Mouse (Mus musculus): ENCODE data around the gene Mrps17.
"Not testable (repeated sequence)": the region's sequence is repeated elsewhere in the genome, so short reads cannot be mapped to it uniquely, and the experiment has no call there.

Gene Mrps17

GRCm38 (mm10) chr5:129715326-129715861, at the start of gene Mrps17:
TSS of gene Mrps17 (plus strand) at chr5:129715497.
- peak; percentile 92 for DNase-seq (ENCODE audit: extremely low read depth, low read depth)

- no peak for DNase-seq (ENCODE audit: extremely low read depth, low read depth)
These were observed 48.9 kb upstream of the Mrps17 start for GRCm38 (mm10) chr5:129666271-129666909.

- no peak for DNase-seq (ENCODE audit: extremely low read depth, low read depth)
These were observed 47.4 kb upstream of the Mrps17 start for GRCm38 (mm10) chr5:129667851-129668250.

GRCm38 (mm10) chr5:129669453-129670035, 45.8 kb upstream of the Mrps17 start:
- DNase-seq (ENCODE audit: extremely low read depth, low read depth), result no peak

- no peak for DNase-seq (ENCODE audit: extremely low read depth, low read depth)
These were observed 45.2 kb upstream of the Mrps17 start, which contains the start of gene Zfp11 for GRCm38 (mm10) chr5:129670036-129670458. TSS of gene Zfp11 (minus strand) at chr5:129670099.

GRCm38 (mm10) chr5:129685141-129685540, 30.2 kb upstream of the Mrps17 start:
- not testable (repeated sequence) for DNase-seq (ENCODE audit: extremely low read depth, low read depth)

- DNase-seq (ENCODE audit: extremely low read depth, low read depth), result no peak
These were observed 27.7 kb upstream of the Mrps17 start for GRCm38 (mm10) chr5:129687621-129688020.

- DNase-seq (ENCODE audit: extremely low read depth, low read depth), result no peak
These were observed 24.8 kb upstream of the Mrps17 start for GRCm38 (mm10) chr5:129690528-129690927.

- DNase-seq (ENCODE audit: extremely low read depth, low read depth), result no peak
These were observed 14.8 kb upstream of the Mrps17 start for GRCm38 (mm10) chr5:129700506-129700905.

- no peak for DNase-seq (ENCODE audit: extremely low read depth, low read depth)
These were observed 13.6 kb upstream of the Mrps17 start for GRCm38 (mm10) chr5:129701706-129702105.

- DNase-seq (ENCODE audit: extremely low read depth, low read depth), result no peak
These were observed 11.9 kb upstream of the Mrps17 start for GRCm38 (mm10) chr5:129703368-129703767.

- no peak for DNase-seq (ENCODE audit: extremely low read depth, low read depth)
These were observed 6.9 kb upstream of the Mrps17 start, which contains the start of gene Sept14 for GRCm38 (mm10) chr5:129708412-129708811. TSS of gene Sept14 (minus strand) at chr5:129708512.

GRCm38 (mm10) chr5:129717016-129717415, 1.7 kb downstream of the Mrps17 start:
- DNase-seq (ENCODE audit: extremely low read depth, low read depth), result no peak

- DNase-seq (ENCODE audit: extremely low read depth, low read depth), result no peak
These were observed 4.9 kb downstream of the Mrps17 start for GRCm38 (mm10) chr5:129720176-129720575.

GRCm38 (mm10) chr5:129724268-129724667, 9.0 kb downstream of the Mrps17 start:
- peak; percentile 92 for DNase-seq (ENCODE audit: extremely low read depth, low read depth)

- peak; percentile 77 for DNase-seq (ENCODE audit: extremely low read depth, low read depth)
These were observed 9.8 kb downstream of the Mrps17 start, which contains the start of gene Nipsnap2 for GRCm38 (mm10) chr5:129724834-129725773. TSS of gene Nipsnap2 (plus strand) at chr5:129725063.

- no peak for DNase-seq (ENCODE audit: extremely low read depth, low read depth)
These were observed 10.6 kb downstream of the Mrps17 start for GRCm38 (mm10) chr5:129725774-129726392.

GRCm38 (mm10) chr5:129726784-129727183, 11.5 kb downstream of the Mrps17 start:
- no peak for DNase-seq (ENCODE audit: extremely low read depth, low read depth)

- DNase-seq (ENCODE audit: extremely low read depth, low read depth), result no peak
These were observed 14.0 kb downstream of the Mrps17 start for GRCm38 (mm10) chr5:129729286-129729685.

GRCm38 (mm10) chr5:129730344-129730743, 15.0 kb downstream of the Mrps17 start:
- no peak for DNase-seq (ENCODE audit: extremely low read depth, low read depth)

- DNase-seq (ENCODE audit: extremely low read depth, low read depth), result no peak
These were observed 15.7 kb downstream of the Mrps17 start for GRCm38 (mm10) chr5:129731021-129731420.
